Mouse (Mus musculus) kidney, embryonic 14.5 days (tissue): ENCODE measurements around the gene Astn2. TPM values are rescaled to one million over a fixed set of nuclear protein-coding genes. Genes with fewer than 3 reads are reported as not detected.

ENCODE experiments used
- ATAC-seq: fragments of 200-750 bp; cut with Nextera tagmentation; 2 replicates; pipeline ENCODE4 v1.8.0; 2017; ENCODE audit warnings: moderate number of reproducible peaks, mild to moderate bottlenecking, moderate TSS enrichment, moderate library complexity; ENCODE audit not compliant: low FRiP score, low TSS enrichment
- H3K27ac ChIP-seq: fragments of 300-500 bp; sonication (generic); 2 replicates; pipeline ENCODE4 v1.5.1; 2014; ENCODE audit warnings: low read depth, mild to moderate bottlenecking, low read length, moderate library complexity, mixed read lengths
- H3K27me3 ChIP-seq: fragments of 300-500 bp; sonication (generic); 2 replicates; pipeline ENCODE4 v1.6.1; 2014; ENCODE audit warnings: mild to moderate bottlenecking, low read length; ENCODE audit not compliant: control insufficient read depth, insufficient read depth
- H3K36me3 ChIP-seq: fragments of 300-500 bp; sonication (generic); 2 replicates; pipeline ENCODE4 v1.6.1; 2014; ENCODE audit warnings: low read length, mixed read lengths; ENCODE audit not compliant: control insufficient read depth, insufficient read depth
- H3K4me1 ChIP-seq: fragments of 300-500 bp; sonication (generic); 2 replicates; pipeline ENCODE4 v1.6.1; 2014; ENCODE audit warnings: low read length, mixed read lengths; ENCODE audit not compliant: control insufficient read depth, insufficient read depth
- H3K4me2 ChIP-seq: fragments of 300-500 bp; sonication (generic); replicated peaks from 2 replicates; pipeline ENCODE4 v1.6.1; 2014; ENCODE audit warnings: low read depth, mild to moderate bottlenecking, low read length
- H3K4me3 ChIP-seq: fragments of 300-500 bp; sonication (generic); 2 replicates; pipeline ENCODE4 v1.5.1; 2014; ENCODE audit warnings: mild to moderate bottlenecking, low read length
- H3K9ac ChIP-seq: fragments of 300-500 bp; sonication (generic); 2 replicates; pipeline ENCODE4 v1.6.1; 2014; ENCODE audit warnings: low read depth, mild to moderate bottlenecking, low read length, moderate library complexity
- H3K9me3 ChIP-seq: fragments of 300-500 bp; sonication (generic); 2 replicates; pipeline ENCODE4 v1.6.1; 2016; ENCODE audit warnings: low read length; ENCODE audit not compliant: control insufficient read depth
- WGBS: fragments of 180-500 bp; shearing (Covaris S2); extraction: QIAGEN DNeasy Blood & Tissue Kit; methylation state at CpG from one replicate; pipeline ENCODE4 v1.1.7; 2014; 5-methylcytosine and 5-hydroxymethylcytosine counted together
- polyA plus RNA-seq: library from polyadenylated mRNA; unstranded; fragments of >200 nt; fragmentation: Nextera tagmentation; extraction: Ambion mirVana; gene quantifications from 2 replicates; pipeline ENCODE4 v1.2.1, GENCODE M21; 2014

Gene Astn2
- polyA plus RNA-seq, 1 experiment from 2014 or later: 0.60 TPM

- Histone ChIP-seq H3K27ac (no peak overlapping the region), H3K27me3 (no peaks in the 10 kb centered on the region), H3K4me2 (no peak overlapping the region), H3K9ac (no peak overlapping the region), H3K9me3 (no peaks in the 10 kb centered on the region), H3K4me1 (no peaks in the 10 kb centered on the region), H3K36me3 (no peaks in the 10 kb centered on the region), H3K4me3 (no peak overlapping the region)
- no peak for ATAC-seq
- WGBS: 84% methylated on average over 3 of the region's 3 CpGs
Observed at GRCm38 (mm10) chr4:65762116-65762515, 642.3 kb downstream of the Astn2 start.

- WGBS: 84% methylated on average over 3 of the region's 3 CpGs
Observed at GRCm38 (mm10) chr4:65761658-65762057, 642.8 kb downstream of the Astn2 start.

GRCm38 (mm10) chr4:65758875-65759201 lies 645.6 kb downstream of the Astn2 start:
- Histone ChIP-seq H3K9ac (no peak overlapping the region), H3K27me3 (no peaks in the 10 kb centered on the region), H3K4me3 (no peak overlapping the region), H3K4me2 (no peak overlapping the region), H3K4me1 (no peaks in the 10 kb centered on the region), H3K36me3 (no peaks in the 10 kb centered on the region), H3K9me3 (no peaks in the 10 kb centered on the region), H3K27ac (no peak overlapping the region)
- ATAC-seq: no peak
- 84% methylated on average over 1 of the region's 1 CpGs for WGBS

More at GRCm38 (mm10) chr4:65761658-65762057, 642.8 kb downstream of the Astn2 start:
- Histone ChIP-seq H3K9ac (no peak overlapping the region), H3K4me3 (no peak overlapping the region), H3K4me2 (no peak overlapping the region), H3K36me3 (no peaks in the 10 kb centered on the region), H3K4me1 (no peaks in the 10 kb centered on the region), H3K27ac (no peak overlapping the region), H3K27me3 (no peaks in the 10 kb centered on the region), H3K9me3 (no peaks in the 10 kb centered on the region)
- no peak for ATAC-seq

GRCm38 (mm10) chr4:65758174-65758874 lies 646.1 kb downstream of the Astn2 start:
- Histone ChIP-seq H3K36me3 (no peaks in the 10 kb centered on the region), H3K4me1 (no peaks in the 10 kb centered on the region), H3K4me3 (no peak overlapping the region), H3K4me2 (no peak overlapping the region), H3K27ac (no peak overlapping the region), H3K27me3 (no peaks in the 10 kb centered on the region), H3K9me3 (no peaks in the 10 kb centered on the region), H3K9ac (no peak overlapping the region)
- WGBS: 65% methylated on average over 5 of the region's 5 CpGs
- ATAC-seq: no peak

- 80% methylated on average over 3 of the region's 3 CpGs for WGBS
- ATAC-seq: no peak
- Histone ChIP-seq H3K4me3 (no peak overlapping the region), H3K27me3 (no peaks in the 10 kb centered on the region), H3K9ac (no peak overlapping the region), H3K36me3 (no peaks in the 10 kb centered on the region), H3K27ac (no peak overlapping the region), H3K4me1 (no peaks in the 10 kb centered on the region), H3K4me2 (no peak overlapping the region), H3K9me3 (no peaks in the 10 kb centered on the region)
Observed at GRCm38 (mm10) chr4:65752941-65753340, 651.5 kb downstream of the Astn2 start.

GRCm38 (mm10) chr4:65744788-65745187 lies 659.6 kb downstream of the Astn2 start:
- Histone ChIP-seq H3K4me3 (no peak overlapping the region), H3K9ac (no peak overlapping the region), H3K4me1 (no peaks in the 10 kb centered on the region), H3K27me3 (no peaks in the 10 kb centered on the region), H3K9me3 (no peaks in the 10 kb centered on the region), H3K36me3 (no peaks in the 10 kb centered on the region), H3K27ac (no peak overlapping the region), H3K4me2 (no peak overlapping the region)
- no peak for ATAC-seq

GRCm38 (mm10) chr4:65744088-65744610 lies 660.3 kb downstream of the Astn2 start:
- Histone ChIP-seq H3K27me3 (no peaks in the 10 kb centered on the region), H3K4me1 (no peaks in the 10 kb centered on the region), H3K36me3 (no peaks in the 10 kb centered on the region), H3K4me3 (no peak overlapping the region), H3K9ac (no peak overlapping the region), H3K4me2 (no peak overlapping the region), H3K27ac (no peak overlapping the region), H3K9me3 (no peaks in the 10 kb centered on the region)
- no peak for ATAC-seq
- WGBS: 63% methylated on average over 5 of the region's 5 CpGs

- H3K4me2 ChIP-seq: no peak overlapping the region
- no peak overlapping the region for H3K27ac ChIP-seq
- H3K4me1 ChIP-seq: no peaks in the 10 kb centered on the region
- no peaks in the 10 kb centered on the region for H3K36me3 ChIP-seq
- H3K4me3 ChIP-seq: no peak overlapping the region
- H3K9ac ChIP-seq: no peak overlapping the region
- no peaks in the 10 kb centered on the region for H3K9me3 ChIP-seq
- no peak for ATAC-seq
- no peaks in the 10 kb centered on the region for H3K27me3 ChIP-seq
Observed at GRCm38 (mm10) chr4:65743160-65743691, 661.2 kb downstream of the Astn2 start.

GRCm38 (mm10) chr4:65724414-65724813 lies 680.0 kb downstream of the Astn2 start:
- Histone ChIP-seq H3K4me2 (no peak overlapping the region), H3K4me1 (no peaks in the 10 kb centered on the region), H3K27me3 (no peaks in the 10 kb centered on the region), H3K9ac (no peak overlapping the region), H3K4me3 (no peak overlapping the region), H3K36me3 (no peaks in the 10 kb centered on the region), H3K27ac (no peak overlapping the region), H3K9me3 (no peaks in the 10 kb centered on the region)
- WGBS: 40% methylated on average over 6 of the region's 6 CpGs
- ATAC-seq: no peak
